Mouse (Mus musculus) cerebellum, adult 11 months (tissue): ENCODE results near the gene Nr1h5.

Experiments
- DNase-seq: peaks from one replicate; pipeline ENCODE4 v3.0.0; 2022

Nr1h5 gene

DNA sequence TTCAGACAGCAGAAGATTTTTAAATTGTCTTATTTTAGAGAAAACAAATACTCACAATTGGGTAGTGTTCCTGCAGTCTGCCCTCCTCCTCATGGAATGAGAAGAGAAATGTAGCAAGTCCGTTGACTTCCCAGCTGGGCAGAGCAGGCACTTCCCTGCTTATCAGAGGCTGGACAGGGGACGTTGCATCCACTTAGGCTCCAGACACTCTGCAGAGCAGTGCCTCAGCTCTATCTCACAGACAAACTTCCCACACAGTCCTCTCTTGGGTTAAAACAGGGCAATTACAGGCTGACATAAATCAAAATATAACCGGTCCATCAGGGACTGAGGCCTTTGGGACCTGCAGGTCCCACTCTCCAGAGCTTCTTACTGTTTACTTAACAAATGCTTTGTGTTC, at the start of gene Nr1h5:
Gene Nr1h5, minus strand, starts transcription at position 101 of the 400 bp plus-strand sequence.
- DNase-seq = no peak

DNA sequence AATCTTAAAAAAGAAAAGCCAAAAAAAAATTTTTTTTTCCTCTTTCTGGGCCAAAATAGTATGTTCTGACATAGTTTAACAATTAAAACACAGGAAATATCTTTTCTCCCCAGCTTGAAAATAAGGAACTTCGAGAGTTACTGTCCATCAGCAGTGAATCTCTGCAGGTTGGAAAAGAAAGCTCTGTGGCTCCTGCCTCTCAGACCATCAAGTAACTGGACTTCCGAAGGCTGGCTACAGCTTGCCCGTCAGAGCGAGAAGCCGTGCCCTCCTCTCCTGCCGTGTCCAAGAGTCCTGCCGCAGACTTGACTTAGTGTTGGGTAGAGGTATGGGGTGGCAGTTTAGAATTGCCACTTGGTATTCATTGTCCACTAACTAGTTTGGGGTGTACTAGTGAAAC, 37.7 kb upstream of the Nr1h5 start:
- DNase-seq = no peak

DNA sequence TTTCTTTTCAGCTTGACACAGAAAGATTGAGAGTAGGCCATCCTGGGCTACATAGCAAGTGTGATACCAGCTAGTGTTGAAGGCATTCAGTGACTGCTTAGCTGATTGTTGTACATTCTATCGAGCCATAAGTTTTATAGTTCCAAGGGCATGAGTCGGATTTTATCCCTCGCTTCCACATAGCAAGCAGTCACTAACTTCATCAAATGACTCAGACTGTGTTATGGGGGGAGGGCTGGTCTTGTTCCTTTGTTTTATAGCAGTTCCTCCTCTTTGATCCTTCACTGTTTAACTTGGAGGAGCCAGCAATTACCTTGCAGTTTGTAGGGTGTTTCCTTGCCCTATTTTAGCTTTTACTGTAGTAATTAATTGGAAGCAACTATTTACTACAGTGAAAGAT, 33.7 kb upstream of the Nr1h5 start:
- no peak for DNase-seq

DNA sequence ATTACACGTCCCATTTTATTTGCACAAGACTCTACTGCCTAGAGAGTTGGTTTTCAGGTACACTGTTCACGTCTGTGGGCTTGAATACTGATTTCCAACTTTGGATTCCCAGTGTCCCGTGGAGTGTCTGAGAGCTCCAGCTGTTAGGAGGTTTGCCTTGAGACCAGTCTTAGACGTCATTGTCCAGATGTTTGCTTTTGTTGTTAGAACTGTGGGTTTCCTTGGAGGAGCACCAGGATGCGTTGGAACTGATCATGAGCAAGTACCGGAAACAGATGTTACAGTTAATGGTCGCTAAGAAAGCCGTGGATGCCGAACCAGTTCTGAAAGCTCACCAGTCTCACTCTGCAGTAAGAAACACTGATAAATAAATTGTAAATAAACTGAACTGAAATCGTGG, 33.1 kb upstream of the Nr1h5 start:
- no peak for DNase-seq

DNA sequence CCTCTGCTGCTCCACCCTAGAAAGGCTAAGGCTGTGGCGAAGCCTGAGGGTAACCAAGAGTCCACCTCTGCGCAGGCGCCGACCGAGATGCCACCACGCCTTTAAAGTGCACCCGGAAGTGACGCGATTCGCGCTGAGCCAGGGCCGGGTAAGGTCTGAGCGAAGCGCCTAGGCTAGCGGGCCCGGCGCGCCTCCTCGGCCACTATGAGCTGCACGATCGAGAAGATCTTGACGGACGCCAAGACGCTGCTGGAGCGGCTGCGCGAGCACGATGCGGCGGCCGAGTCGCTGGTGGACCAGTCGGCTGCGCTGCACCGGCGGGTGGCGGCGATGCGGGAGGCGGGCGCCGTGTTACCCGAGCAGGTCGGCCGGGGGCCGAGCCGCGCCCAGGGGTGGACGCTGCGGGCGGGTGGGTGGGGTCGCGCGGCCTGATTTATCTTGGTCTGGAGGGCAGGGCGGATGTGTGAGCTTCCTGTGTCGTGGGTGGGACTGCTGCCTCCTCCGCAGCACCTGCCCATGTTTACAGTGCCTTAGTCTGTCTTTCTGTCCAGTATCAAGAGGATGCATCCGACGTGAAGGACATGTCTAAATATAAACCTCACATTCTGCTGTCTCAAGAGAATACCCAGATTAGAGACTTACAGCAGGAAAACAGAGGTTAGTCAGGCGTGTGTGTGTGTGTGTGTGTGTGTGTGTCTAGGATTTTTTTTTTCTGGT, 31.8 kb upstream of the Nr1h5 start, which contains the start of gene Sike1:
Gene Sike1, plus strand, starts transcription at position 104 of the 717 bp plus-strand sequence.
- peak; percentile 91 for DNase-seq

DNA sequence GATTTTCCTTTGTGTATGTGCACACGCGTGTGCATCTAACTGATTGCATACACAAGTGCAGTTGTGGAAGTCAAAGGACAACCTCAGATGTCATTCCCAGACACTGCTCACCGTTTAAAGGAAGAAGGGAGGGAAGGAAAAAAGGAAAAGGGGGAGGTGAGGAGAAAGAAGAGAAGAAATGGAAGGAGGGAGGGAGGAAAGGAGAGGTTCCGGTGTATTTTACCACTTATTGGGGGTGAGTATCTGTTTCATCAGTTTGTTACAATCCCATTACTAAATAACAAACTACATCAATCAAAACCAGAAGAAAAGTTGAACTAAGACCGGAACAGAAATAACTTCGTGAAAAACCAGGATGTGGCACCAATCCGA, 31.3 kb upstream of the Nr1h5 start:
- no peak for DNase-seq

DNA sequence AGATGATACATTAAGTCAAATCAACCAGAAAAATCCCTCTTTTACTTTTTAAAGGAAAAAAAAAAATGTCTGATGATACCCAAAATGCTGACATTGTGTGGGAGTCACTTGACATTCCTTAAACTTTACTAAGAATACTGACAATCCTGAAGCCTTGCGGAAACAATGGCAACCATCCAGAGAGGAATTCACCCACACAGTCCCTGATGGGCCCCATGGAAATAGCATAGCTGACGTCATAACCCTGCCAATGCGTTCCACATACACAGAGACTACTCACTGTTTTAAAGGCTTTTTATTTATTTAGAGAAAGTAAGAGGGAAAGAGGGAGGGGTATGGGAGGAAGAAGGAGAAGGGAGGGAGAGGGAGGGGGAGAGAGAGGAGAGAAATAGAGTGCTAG, 29.0 kb upstream of the Nr1h5 start:
- DNase-seq = no peak

DNA sequence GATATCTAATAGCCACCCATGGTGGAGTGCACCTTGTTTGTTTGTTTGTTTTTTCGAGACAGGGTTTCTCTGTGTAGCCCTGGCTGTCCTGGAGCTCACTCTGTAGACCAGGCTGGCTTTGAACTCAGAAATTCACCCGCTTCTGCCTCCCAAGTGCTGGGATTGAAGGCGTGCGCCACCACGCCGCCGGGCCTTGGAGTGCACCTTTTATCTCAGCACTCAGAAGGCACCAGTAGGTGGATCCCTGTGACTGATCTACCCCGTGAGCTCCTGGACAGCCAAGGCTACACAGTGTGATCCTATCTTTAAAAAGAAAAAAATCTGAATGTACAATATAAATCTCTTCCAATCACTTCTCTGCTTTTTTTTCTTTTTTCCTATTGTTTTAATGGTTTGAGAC, 27.1 kb upstream of the Nr1h5 start:
- no peak for DNase-seq

DNA sequence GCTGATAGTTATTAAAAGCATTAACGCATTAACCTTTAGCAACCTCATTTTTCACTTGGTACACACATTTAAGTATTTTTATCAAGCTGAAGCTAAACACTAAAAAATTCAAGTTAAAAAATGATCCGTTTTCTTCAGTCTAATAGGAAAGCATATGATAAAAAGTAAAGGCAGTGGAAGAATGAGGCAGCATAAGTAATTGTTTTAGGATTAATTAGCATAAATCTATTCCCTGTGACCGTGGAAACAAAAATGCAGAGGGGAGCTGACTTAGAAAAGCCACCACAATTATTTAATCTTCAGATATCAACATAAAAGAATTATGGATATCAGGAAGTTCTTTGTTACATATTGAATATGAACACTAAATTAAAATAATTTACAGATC, 16.4 kb upstream of the Nr1h5 start:
- no peak for DNase-seq

DNA sequence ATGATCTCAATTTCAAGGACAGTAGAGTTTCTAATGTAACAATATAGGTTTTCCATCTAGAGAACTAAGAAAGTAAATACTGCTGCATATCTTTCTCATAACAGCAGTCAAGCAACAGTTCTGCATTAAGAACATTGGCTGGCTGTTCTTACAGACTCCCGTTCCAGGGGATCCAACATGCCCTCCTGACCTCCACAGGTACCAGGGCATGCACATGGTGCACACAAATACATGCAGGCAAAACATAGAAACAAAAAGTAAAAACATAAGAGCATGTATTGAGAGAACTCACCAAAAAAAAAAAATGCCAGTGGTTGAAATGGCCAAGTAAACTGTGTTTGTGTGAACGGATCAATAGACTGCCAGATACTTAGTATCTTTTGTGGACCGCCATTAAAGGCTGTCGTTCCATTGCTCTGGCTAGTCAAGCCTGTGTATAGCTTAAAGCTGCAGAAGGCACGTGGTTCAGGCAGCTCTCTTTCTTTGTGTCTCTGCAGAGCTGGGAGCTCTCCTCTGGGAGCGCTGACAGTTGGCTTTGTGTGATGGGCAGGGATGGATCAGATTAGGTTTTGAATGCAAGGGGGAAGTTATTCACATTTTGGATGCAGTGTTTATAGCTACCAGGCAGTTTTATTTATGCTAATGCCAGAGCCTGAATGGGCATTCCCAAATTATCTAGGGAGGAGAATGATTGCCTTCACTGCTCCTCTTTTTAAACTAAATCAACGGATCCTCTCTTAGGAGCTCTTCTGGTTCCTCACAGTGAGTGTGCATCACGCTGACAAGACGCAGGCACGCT, 15.8 kb upstream of the Nr1h5 start:
- DNase-seq = no peak

DNA sequence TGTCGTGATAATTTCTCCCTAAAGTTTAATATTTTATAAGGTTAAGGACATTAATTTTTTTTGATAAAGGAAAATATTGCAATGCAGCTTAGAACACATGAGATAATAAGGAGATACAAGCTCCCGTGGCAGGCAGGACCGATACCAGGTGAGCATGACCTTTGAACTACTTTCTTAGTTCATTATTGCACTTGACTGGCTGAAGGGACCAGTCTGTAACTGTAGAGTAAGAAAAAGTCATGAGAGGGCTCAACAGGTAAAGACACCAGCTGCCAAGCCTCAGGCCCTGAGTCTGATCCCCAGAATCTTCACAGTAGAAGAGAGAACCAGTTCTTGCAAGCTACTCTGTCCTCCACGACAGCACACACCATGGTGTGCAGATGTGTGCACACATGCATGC, 13.0 kb upstream of the Nr1h5 start:
- no peak for DNase-seq

DNA sequence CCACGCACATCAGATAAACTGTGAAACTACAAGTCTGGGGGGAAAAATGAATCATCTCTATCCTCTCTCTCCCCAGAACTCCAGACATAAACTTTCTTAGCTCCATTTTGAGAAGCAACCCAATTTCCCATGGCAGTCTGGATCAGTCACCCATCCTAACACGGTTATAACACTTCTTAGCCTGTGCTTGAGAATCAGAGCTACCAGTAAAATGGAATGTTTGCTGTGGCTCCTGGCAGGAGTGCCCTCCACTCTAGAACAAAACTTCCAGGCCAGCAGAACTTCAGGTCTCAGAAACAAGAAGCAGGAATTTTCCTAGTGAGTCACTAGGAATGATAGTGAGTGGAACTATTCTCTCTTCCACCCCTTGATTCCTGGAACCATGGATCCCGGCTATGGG, 6.6 kb upstream of the Nr1h5 start:
- no peak for DNase-seq

DNA sequence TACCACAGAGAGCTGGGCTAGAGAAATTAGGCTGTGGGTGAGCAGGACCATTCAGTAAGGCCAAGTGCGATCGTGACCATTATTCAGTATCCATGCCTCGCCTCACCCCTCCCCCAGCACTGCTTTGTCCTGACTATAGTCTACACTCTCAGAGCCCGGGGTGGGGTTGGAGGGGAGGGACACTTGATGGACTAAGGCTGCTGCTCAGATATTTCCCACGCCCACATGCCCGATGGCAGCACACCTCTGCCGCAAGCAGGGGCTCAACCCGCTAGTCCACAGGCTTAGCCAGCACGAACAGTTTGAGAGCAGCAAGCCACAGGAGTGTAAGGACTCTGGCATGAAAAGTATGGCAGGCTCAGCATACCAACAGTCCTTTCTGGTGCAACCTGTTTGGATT, 6.1 kb upstream of the Nr1h5 start:
- no peak for DNase-seq

DNA sequence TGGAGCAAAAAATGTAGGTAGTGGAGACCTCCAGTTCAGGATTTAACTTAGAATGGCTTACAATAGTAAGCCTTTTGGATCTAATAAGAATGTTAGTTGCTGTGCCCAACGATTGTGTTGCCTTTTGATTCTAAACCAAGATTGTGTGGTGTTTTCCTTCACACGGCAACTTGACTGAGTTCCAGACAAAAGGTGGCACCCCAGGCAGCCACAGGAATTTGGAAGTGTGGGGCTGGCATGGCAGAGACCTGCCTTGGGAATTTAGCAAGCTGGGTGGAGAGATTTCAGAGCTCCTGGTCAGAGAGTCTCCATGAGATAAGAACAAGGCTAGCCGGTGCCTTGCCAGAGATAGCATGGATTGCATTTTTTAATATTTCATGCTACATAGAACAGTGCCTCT, 8.3 kb downstream of the Nr1h5 start:
- DNase-seq = no peak

DNA sequence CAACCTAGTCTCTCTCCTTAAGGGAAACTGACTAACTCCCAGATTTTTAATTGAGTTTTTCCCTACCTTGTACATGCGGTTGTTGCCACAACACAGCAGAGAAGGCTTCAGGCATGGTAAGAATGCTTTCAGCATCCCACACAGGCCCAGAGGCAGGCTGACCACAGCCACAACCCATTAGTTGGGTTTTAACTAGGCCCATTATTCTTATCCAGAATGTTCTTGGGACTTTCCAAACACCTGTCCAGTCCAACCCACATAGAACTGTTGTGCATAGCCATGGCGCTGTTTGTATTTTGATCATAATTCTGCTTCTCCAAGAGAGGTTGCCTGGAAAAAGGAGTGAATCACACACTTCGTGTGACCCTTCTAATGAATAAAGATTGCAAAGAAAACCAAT, 8.8 kb downstream of the Nr1h5 start:
- no peak for DNase-seq

DNA sequence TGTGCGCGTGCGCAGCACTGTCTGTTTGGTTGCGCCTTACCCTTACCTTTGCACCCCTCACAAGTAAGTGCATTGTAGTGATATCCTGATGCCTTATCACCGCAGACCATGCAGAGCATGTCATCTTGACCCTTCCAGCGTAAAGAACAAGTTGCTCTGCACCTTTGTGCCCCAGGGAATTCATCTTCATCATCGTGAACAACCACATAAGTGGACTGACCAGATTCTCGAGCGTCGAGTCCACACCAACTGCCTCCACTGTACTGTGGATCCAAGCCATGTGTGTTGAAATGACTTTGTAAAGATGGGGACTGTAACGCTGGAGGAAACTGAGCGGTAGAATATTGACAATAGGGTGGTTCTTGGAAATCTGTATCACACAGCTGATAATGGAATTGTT, 9.5 kb downstream of the Nr1h5 start:
- DNase-seq = no peak

DNA sequence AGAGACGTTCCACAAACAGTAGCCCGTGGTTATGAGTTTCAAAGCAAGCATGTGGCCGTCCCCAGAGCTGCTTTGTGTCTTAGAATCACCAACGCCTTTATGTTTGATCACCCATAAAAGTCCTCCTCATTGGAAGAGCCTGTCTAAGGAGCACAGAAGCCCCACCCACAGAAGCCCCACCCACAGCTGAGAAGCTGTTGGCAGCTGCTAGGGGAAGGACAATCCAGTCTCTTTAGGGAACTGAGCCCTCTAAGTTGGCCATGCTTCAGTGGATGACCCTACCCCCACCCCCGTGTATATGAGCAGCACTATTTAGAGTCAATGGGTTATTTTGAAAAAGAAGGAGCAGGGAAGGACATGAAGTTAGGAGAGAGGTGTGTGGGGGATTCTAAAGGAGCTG, 17.1 kb downstream of the Nr1h5 start:
- DNase-seq = no peak

DNA sequence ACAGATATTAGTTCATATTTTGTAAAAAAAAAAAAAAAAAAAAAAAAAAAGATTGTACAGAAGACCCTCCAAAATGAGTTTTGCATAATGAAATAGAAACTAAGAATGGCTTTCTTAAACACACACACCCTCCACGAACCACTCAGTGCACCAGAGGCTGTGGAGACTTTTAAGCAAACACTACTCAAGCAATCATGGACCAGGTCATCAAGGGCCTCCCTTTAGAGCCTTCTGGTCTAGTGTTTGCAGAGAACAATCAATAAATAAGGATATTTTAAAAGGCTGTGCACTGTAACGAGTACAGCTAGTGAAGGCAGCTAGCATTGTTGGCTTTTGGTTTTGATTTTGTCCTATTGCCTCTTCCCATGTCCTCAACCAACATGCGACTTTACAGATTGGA, 17.6 kb downstream of the Nr1h5 start:
- DNase-seq = no peak

DNA sequence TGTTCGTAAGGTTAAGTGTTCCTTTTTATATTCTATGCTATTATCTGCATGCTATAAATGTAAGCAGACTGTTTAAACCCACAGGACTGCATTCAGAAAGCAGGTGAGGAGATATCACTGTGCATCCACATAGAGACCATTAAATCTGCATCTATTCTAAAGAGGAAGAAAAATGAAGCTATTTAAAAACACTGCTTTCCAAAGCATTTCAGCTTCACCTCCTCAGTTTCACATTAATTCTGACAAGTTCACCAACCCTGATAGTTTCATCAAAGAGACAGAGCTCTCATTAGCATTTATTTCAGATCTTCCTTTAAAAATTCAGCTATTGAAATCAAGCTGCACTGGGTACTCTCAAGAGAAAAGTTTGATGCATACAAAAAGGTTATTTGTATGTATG, 25.8 kb downstream of the Nr1h5 start:
- DNase-seq = no peak

DNA sequence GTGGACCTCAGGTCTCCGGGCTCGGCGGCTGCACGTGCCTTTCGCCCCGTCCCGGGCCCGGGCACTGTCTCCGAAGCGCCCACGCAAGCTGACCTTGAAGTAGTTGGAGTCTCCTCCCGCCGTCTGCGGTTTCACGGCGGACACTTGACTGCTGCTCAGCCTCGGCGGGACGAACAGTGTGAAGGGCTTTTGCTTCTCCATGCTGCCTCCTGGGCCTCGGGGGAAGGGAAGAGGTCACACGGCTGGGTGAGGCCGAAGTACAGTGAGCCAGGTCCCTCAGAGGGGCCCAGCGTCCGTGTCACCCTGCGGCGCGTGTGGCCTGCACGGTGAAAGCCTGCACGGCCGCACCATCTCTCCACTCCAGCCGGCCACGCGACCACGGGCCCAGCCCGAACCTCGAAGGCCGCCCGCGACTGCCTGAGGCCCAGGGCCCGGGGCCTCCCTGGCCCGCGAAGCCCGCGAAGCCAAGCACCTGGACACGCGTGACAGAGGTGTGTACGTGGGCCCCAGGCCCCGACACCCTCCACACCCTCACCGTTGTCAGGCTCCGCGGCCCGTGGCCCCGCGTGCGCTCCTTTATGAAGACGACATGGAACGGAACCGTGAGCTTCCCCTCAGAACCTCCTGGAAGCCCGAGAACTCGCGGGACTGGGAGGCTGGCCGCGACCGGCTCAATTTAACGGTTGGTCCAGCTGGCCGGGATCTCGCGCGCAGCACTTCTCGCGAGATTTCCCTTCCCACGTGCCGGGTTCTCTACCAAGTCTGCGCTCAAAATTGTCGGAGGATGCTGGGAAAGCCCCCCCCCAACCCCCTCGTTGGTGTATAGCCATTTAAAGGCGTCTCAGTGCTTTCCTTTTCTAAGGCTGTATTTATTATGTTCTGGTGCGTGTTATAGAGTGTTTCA, 28.2 kb downstream of the Nr1h5 start, which contains the start of gene Sycp1:
Gene Sycp1, minus strand, starts transcription at position 650 of the 904 bp plus-strand sequence.
- no peak for DNase-seq

DNA sequence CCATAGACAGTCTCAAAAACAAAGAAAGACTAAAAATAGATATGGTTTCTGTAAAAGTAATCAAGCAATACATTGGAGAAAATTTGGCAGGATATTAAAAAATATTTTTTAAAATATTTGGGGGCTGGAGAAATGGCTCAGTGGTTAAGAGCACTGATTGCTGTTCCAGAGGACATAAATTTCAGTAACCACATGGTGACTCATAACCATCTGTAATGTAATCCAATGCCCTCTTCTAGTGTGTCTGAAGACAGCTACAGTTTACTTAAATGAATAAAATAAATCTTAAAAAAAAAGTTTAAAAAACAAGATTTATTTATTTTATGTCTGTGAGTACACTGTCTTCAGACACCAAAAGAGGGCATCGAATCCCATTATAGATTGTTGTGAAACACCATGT, 64.8 kb downstream of the Nr1h5 start:
- no peak for DNase-seq
